Mouse (Mus musculus): Measurements from ENCODE around the gene Plxna1.

The Plxna1 gene

DNA sequence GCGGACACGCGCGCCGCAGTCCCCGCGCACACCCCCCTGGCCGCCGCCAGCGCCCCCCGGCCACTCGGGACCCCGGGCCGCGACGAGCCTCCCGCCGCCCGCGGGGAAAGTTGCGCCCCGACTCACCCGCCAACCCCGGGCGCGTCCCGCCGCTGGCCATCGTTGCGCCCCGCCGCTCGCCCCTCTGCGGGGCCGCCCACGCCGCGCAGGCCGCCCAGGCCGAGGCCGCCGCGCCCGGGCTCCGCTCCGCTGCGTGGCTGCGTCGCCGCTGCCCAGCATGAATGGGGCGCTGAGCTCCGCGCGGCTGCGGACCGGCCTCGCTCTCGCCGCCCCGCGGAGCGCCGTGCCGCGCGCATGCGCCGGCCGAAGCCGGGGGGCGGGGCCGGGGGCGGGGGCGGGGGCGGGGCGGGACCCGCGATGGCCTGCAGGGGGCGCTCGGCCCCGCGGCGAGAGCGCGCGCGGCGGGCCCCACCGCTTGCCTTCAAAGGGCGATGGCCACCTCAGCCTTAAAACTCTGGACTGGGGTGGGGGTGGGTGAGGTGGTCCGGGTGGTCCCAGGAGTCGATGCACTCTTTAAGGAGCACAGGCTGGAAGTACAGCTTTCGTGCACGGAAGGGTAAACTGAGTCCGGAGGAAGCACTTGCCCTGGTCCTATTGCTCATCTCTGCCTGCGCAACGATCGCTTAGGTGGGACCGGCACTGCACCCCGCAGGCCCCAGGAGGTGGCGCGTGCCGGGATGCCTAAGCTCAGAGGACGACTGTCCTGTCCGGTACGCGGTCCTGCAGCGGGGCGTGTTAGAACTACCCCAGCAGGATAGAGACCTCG is at the start of gene Plxna1:
Gene Plxna1 (minus strand): TSS at position 340 of the 826 bp plus-strand sequence.
- DNase-seq: peak; percentile 33 to 51

- DNase-seq: no peak
Measured at GRCm38 (mm10) chr6:89409041-89409440, 46.6 kb upstream of the Plxna1 start.

- no peak for DNase-seq
Measured at GRCm38 (mm10) chr6:89408259-89408658, 45.8 kb upstream of the Plxna1 start.

GRCm38 (mm10) chr6:89407247-89407889 is 44.9 kb upstream of the Plxna1 start:
- no peak for DNase-seq

- no peak for DNase-seq
Measured at GRCm38 (mm10) chr6:89404964-89405363, 42.5 kb upstream of the Plxna1 start.

GRCm38 (mm10) chr6:89403257-89404225 is 41.1 kb upstream of the Plxna1 start:
- no peak for DNase-seq

GRCm38 (mm10) chr6:89402406-89402805 is 40.0 kb upstream of the Plxna1 start:
- DNase-seq: no peak

- DNase-seq: no peak
Measured at GRCm38 (mm10) chr6:89399564-89399963, 37.1 kb upstream of the Plxna1 start.

DNA sequence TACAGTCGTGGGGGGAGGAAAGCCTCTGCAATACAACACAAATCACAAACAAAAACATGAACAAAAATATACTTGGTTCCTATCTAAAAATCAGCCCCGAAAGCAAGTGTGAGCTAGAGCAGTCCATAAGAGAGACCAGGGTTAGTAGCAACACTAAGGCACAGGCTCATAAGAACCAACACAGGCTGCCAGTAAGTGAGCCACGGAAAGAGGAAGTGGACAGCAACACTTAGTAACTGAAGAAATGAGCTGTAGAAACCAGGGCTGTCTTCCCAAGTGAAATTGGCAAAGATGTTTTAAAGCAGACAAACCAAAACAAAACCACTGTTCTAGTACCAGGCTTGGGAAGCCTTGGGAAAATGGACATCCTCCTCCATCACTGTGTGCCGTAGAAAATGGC is 35.5 kb upstream of the Plxna1 start:
- DNase-seq: no peak

DNA sequence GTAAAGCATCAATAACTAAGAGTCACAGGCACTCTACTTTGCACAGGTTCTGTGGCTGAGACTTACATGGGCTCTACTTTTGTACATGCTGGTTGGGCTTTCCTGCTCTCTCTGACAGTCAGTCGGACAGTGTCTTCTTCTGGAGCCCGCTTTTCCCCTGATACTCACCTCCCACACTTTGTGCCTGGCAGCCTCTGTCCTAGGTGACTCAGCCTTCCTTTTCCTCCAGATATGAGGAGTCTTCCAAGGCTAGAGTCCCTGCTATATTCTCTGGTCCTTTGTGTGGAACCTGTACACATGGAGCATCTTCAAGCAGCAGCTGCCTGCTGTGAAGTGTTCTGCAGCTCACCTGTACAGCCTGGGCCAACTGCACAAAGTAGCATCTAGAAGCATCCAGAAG is 31.4 kb upstream of the Plxna1 start:
- no peak for DNase-seq

DNA sequence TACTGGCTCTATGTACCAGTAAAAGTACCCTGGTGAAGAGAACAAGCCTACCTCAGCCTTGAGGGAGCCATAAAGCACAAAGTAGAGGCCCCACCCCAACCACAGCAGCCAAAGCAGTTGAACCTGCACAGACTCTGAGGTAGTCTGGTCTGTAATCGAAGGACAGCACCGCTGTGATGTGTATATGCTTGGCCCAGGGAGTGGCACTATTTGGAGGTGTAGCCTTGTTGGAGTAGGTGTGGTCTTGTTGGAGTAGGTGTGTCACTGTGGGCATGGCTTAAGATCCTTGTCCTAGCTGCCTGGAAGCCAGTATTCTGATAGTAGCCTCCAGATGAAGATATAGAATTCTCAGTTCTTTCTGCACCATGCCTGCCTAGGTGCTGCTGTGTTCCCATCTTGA is 29.8 kb upstream of the Plxna1 start:
- DNase-seq: no peak

DNA sequence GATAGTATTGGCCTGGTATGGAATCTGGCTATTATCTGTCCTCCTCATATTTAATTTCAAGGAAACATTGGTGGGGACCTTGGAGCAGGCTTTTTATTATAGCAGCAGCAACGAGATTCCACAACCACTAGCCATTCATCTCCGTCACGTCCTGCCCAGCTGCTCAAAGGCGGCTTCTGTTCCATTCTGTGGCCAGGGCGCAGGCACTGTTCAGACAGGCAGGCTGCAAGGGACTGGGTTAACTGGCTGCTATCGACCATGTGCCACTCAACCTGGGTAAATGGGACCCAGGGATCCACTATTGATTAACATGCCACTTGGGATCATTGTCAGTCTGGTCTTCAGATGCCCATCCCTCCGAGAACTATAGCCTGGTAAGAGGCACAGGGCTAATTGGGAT is 27.4 kb upstream of the Plxna1 start:
- DNase-seq: no peak

- DNase-seq: no peak
Measured at GRCm38 (mm10) chr6:89386956-89387355, 24.5 kb upstream of the Plxna1 start.

DNA sequence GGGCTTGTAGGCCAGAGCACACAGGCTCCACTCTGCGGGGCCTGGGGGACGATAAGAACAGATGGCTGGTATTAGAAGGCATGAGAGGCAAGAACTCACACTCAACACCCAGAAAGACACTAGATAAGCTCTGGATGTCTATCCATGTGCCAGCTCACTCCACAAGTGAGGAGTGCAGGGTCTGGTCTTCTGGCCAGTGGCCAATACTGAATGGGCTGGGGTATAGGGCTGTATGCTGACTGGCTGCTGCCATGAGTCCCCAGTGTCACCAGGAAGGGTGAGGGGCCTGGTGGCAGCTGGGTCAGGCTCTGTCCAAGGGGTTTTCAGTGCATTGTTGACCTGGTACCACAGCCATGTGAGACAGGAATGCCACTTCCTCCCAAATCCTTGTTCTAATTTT is 22.3 kb upstream of the Plxna1 start:
- no peak for DNase-seq

DNA sequence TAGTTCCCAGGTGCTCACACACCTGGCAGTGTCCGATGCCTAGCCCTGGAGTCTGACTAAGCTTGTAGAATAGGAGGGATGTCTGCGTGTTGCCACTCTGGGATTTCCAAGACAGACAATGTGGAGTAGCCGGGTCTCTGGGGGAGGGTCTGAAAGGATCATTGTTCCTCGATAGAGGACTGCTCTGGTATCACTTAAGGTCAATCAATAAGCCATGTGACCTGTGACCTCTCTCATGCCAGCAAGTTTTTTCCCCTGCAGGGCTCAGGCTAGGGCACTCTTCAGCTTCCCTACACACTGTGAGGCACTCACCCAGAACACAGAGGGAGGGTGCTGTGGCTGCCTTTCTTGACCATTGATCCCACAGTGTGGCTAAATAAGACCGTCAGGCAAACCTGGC is 19.4 kb upstream of the Plxna1 start:
- DNase-seq: no peak

DNA sequence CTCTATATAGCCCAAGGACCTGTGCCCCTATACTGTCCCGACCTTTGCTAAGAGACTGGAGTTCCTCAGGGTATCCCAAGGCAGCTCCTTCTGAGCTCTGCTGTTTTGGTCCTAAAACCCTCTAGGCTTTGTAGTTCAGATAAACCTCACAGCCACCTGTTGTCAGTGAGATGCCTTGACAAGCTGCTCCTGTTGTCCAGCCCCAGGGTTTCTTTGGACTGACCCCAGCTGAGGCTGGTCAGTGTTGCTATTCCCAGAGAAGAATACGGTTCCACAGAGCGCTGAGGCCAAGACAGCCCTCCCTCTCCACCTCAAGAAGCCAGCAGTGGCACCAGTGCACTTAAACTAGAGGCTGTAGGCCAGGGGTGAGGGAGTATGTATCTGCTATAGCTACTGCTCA is 18.8 kb upstream of the Plxna1 start:
- DNase-seq: no peak

DNA sequence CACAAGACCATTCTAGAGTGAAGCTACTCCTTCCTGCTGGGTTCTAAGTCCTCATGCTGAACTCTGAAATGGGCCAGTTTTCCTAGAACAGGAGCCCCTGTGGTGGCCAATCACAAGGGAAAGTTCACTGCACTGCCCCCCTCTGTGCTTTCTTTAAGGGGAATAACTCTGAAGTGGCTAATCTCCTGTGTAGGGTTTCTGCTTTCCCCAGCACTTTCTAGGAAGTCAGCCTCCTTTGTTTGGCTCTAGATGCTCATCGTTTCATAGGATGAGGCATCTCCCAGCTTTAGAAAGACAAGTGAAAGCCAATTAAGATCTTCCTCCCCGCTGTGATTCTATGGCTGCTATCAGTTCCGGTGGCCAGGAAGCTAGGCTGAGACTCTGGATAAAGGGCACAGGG is 18.3 kb upstream of the Plxna1 start:
- no peak for DNase-seq

DNA sequence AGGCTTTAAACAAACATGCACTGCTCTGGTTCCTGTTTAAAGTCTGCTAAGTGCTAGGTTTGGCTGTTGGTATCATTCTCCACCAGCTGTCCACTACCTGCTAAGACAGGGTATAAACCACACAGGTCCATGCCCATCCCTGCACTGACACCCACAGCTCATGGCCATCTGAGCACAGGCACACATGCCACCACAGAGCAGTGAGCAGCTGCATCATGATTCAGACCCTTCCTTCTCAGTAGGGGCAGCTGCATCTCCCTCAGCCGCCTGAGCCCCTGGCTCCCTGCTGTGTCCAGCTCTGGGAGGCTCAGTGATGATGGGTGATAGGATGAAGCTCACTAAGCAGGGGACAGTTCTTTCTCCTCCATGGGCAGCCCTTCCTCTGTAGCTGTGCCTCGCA is 15.8 kb upstream of the Plxna1 start:
- DNase-seq: no peak

- no peak for DNase-seq
Measured at GRCm38 (mm10) chr6:89368812-89369211, 6.4 kb upstream of the Plxna1 start.

DNA sequence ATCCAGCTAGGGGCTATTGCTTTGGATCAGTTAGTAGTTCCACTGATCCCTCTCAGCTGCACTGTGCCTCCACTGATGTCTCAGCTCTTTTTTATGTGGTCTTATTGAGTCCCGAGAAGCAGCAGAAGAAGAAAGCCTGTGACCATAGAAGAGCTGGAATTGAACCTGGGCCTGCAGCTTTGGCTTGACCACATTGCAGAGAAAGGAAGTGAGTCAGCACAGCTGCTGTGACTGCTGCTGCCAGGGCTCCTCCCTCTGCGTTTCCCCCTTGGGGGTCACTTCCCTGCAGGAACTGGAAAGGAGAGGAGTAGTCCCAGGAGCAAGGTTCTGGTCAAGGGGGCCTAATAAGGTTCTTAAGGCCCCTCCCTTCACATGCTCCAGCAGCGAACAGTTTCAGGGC is 1.9 kb upstream of the Plxna1 start:
- no peak for DNase-seq

DNA sequence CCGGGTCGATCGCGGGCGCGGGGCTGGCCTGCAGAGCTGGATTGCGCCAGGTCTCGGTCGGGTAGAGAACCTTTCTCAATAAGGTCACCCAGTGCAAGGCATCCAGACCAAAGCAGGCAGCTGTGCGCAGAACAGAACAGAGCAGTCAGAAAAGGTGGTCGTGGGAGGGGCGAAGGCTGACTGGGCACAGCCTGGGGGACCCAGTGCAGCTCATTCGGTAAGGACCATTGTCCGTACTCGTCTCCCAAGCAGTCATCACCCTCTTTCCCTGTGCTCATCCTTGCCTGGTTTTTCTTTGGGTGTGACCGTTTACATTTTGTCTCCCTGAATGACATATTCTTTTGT is 659 bp upstream of the Plxna1 start:
- DNase-seq: no peak

GRCm38 (mm10) chr6:89361418-89362280 is 771 bp downstream of the Plxna1 start:
- DNase-seq: peak; percentile 21 to 39
